Mouse (Mus musculus) lung, embryonic 15.5 days (tissue): ENCODE results near the gene Adcy3. TPM values are rescaled to one million over a fixed set of nuclear protein-coding genes. Genes with fewer than 3 reads are reported as not detected.

ENCODE experiments used
- ATAC-seq: fragments of 200-750 bp; cut with Nextera tagmentation; 2 replicates; pipeline ENCODE4 v1.8.0; 2017; ENCODE audit warnings: moderate number of reproducible peaks, borderline replicate concordance; ENCODE audit not compliant: low FRiP score, low TSS enrichment; ENCODE audit errors: extremely low read depth
- H3K27ac ChIP-seq: fragments of 300-500 bp; sonication (generic); 2 replicates; pipeline ENCODE4 v1.5.1; 2015; ENCODE audit warnings: moderate library complexity, mild to moderate bottlenecking, inconsistent platforms
- H3K27me3 ChIP-seq: fragments of 300-500 bp; sonication (generic); 2 replicates; pipeline ENCODE4 v1.6.1; 2015; ENCODE audit warnings: inconsistent platforms
- H3K36me3 ChIP-seq: fragments of 300-500 bp; sonication (generic); 2 replicates; pipeline ENCODE4 v1.6.1; 2015; ENCODE audit warnings: inconsistent platforms
- H3K4me1 ChIP-seq: fragments of 300-500 bp; sonication (generic); 2 replicates; pipeline ENCODE4 v1.6.1; 2015; ENCODE audit warnings: inconsistent platforms
- H3K4me2 ChIP-seq: fragments of 300-500 bp; sonication (generic); 2 replicates; pipeline ENCODE4 v1.6.1; 2015; ENCODE audit warnings: inconsistent platforms, mild to moderate bottlenecking, moderate library complexity
- H3K4me3 ChIP-seq: fragments of 300-500 bp; sonication (generic); 2 replicates; pipeline ENCODE4 v1.5.1; 2015; ENCODE audit warnings: mild to moderate bottlenecking, inconsistent platforms
- H3K9ac ChIP-seq: fragments of 300-500 bp; sonication (generic); 2 replicates; pipeline ENCODE4 v1.6.1; 2015; ENCODE audit warnings: inconsistent platforms
- H3K9me3 ChIP-seq: fragments of 300-500 bp; sonication (generic); 2 replicates; pipeline ENCODE4 v1.6.1; 2016; ENCODE audit warnings: inconsistent platforms
- WGBS: fragments of 180-500 bp; shearing (Covaris S2); methylation state at CpG from one replicate; pipeline ENCODE4 v1.1.7; 2015; 5-methylcytosine and 5-hydroxymethylcytosine counted together
- polyA plus RNA-seq: library from polyadenylated mRNA; unstranded; fragments of >200 nt; fragmentation: Nextera tagmentation; extraction: Ambion mirVana; gene quantifications from 2 replicates; pipeline ENCODE4 v1.2.1, GENCODE M21; 2015

The Adcy3 gene
- 10.9 and 12.2 TPM in 2 replicates for polyA plus RNA-seq

DNA sequence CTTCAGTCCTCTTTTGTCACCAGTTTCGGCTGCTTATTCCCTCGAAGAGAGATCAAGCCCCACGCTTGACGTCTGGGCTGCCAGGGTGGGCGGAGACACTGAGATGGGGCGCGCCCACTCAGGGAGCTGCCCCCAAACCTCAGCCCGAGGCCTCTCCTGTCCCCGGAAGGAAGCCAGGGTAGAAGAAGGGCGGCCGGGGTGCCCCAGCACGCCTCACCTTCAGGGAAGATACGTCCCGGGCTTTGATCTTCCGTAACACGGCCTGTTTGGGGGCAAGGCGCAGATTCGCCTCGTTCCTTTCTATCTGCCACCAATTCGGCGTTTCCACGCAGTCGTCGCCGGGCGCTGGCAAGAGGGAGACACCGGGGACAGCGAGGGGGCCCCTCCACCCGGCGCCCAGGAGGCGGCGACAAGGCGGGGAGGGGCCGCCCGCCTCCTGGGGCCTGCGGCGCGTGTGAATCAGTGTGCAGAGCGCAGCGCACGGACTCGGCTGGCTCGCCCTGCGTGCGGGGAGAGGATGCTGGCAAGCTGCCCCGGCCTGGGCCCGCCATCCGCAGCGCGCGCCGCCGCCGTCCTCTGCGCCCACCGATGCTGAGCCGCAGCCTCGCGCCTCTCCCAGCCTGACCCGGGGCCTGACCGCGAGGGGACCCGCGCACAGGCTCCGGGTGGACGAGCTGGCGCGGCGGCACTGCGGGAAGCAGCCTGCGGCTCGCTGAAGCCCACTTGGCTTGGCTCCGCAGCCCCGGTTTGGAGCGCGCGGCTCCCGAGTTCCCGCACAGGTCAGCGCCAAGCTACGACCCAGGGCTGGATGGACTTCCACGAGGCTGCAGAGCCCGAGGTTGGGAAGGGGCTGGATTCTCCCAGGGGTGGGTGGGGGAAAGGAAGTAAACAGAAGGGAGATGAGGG lies at the start of gene Adcy3:
Gene Adcy3 (plus strand): TSS at position 163 of the 906 bp plus-strand sequence.
- H3K4me1 ChIP-seq, result peaks cover 19% of the 10 kb centered on the region
- H3K9ac ChIP-seq, result peak within 1 kb of the TSS; percentile 54
- peak within 1 kb of the TSS; percentile 49 for H3K27ac ChIP-seq

DNA sequence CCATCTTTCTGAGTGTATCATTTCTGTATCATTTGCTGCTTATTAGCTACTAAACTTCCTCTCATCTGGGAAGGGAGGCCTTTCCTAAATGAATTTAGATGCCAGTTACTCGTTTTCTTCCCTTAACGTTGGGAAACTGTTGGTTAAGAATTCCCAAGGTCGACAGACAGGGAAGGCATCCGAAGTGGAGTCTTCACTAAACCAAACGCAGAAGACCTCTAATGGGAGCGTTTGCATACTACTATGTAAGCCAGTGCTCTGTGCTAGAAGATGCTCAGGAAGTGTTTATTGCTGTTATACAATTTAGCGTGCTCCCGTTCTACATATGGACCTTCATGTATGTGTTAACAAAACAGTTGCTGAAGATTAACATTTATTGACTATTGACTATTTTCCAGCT lies 49.5 kb upstream of the Adcy3 start:
- no peaks in the 10 kb centered on the region for H3K27me3 ChIP-seq
- WGBS, result 57% methylated on average over 8 of the region's 8 CpGs
- peak overlapping the region; percentile 77 for H3K4me2 ChIP-seq
- H3K36me3 ChIP-seq, result peaks cover 13% of the 10 kb centered on the region; the same call in 1 of the 2 replicates
- 0 out of 2 replicates have a peak, but pooled peaks cover 9% of the 10 kb centered on the region for H3K4me1 ChIP-seq
- ATAC-seq, result no peak
- no peaks in the 10 kb centered on the region for H3K9me3 ChIP-seq
- H3K9ac ChIP-seq, result no peak overlapping the region
- no peak overlapping the region for H3K27ac ChIP-seq
- H3K4me3 ChIP-seq, result peak overlapping the region; percentile 56; the same call in 1 of the 2 replicates

More for the DNA sequence above, at the start of gene Adcy3:
- ATAC-seq, result peak; percentile 90
- under 1% methylated on average over 81 of the region's 83 CpGs for WGBS
- no peaks in the 10 kb centered on the region for H3K9me3 ChIP-seq
- H3K4me2 ChIP-seq, result peak within 1 kb of the TSS; percentile 87
- H3K27me3 ChIP-seq, result no peaks in the 10 kb centered on the region; the same call in 1 of the 2 replicates
- H3K4me3 ChIP-seq, result peak within 1 kb of the TSS; percentile 55
- H3K36me3 ChIP-seq, result no peaks in the 10 kb centered on the region

DNA sequence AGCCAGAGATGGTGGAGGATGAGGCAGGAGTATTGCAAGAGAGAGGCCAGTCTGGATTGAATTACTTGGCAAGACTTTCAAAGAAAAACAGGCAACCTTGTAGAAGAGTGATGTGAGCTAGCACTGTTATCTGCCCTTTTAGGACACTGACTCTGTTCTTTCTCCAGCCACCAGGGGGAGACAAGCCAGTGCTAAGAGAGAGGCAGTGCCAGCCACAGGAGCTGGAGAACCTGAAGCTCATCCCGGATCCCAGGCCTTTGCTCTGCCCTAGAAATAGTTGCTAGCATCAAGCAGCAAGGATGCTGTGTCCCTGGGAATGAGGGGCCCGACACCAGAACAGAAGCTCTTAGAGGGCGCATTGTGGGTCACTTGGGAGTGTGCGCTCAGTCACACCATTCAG lies 25.5 kb upstream of the Adcy3 start:
- 64% methylated on average over 4 of the region's 4 CpGs for WGBS
- no peak overlapping the region for H3K4me3 ChIP-seq
- H3K9ac ChIP-seq, result no peak overlapping the region
- no peaks in the 10 kb centered on the region for H3K9me3 ChIP-seq
- peak; percentile 23; the same call in 1 of the 2 replicates for ATAC-seq
- H3K36me3 ChIP-seq, result peaks cover 9% of the 10 kb centered on the region
- H3K27ac ChIP-seq, result no peak overlapping the region
- H3K27me3 ChIP-seq, result no peaks in the 10 kb centered on the region
- H3K4me2 ChIP-seq, result no peak overlapping the region
- no peaks in the 10 kb centered on the region for H3K4me1 ChIP-seq

DNA sequence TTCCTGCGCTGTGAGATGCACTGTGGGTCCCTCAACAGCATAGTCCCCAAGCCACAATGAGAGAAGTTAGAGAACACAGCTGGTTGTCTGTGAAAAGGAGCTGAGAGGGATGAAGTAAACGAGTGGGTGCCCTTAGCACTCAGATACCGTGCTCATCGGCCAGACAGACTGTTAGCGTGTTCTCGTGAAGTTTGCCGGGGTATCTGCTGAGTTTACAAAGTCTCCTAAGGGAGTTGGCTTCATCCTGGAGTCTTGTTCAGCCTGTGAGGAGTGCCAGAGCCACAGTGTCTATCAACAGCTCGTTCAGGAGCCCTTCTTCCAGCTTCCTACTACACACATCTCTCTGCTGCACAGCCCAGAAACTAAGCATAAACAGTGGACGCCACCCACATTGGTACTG lies 16.8 kb upstream of the Adcy3 start:
- no peaks in the 10 kb centered on the region for H3K27me3 ChIP-seq
- peaks cover 4% of the 10 kb centered on the region; the same call in 1 of the 2 replicates for H3K36me3 ChIP-seq
- H3K9me3 ChIP-seq, result no peaks in the 10 kb centered on the region
- H3K27ac ChIP-seq, result peak overlapping the region; percentile 53
- ATAC-seq, result peak; percentile 64; the same call in 1 of the 2 replicates
- H3K9ac ChIP-seq, result no peak overlapping the region
- H3K4me2 ChIP-seq, result no peak overlapping the region
- no peaks in the 10 kb centered on the region; the same call in 1 of the 2 replicates for H3K4me1 ChIP-seq
- no peak overlapping the region for H3K4me3 ChIP-seq
- WGBS, result 55% methylated on average over 9 of the region's 9 CpGs

DNA sequence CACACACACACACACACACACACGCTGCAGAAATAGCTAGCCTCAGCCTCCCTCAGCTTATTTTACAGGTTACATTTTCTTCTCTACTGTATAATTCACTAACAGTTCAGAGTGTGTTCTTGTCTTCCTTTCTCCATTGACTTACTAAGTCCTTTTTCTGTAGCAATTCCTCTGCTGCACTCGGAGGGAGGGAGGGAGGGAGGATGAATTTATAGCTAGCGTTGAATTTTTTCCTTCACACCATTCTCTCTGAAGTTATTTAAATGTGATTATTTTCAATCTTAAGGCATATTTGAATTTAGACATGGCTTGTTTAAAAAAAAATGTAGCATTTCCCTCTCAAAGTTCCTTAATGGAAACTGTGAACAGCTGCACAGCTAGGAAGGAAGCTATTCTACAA lies 15.8 kb upstream of the Adcy3 start:
- Histone ChIP-seq H3K4me3 (no peak overlapping the region), H3K4me2 (no peak overlapping the region), H3K27ac (no peak overlapping the region), H3K4me1 (no peaks in the 10 kb centered on the region; the same call in 1 of the 2 replicates), H3K9me3 (no peaks in the 10 kb centered on the region), H3K27me3 (no peaks in the 10 kb centered on the region), H3K9ac (no peak overlapping the region), H3K36me3 (peaks cover 4% of the 10 kb centered on the region; the same call in 1 of the 2 replicates)
- ATAC-seq, result no peak
- 84% methylated on average over 3 of the region's 3 CpGs for WGBS

DNA sequence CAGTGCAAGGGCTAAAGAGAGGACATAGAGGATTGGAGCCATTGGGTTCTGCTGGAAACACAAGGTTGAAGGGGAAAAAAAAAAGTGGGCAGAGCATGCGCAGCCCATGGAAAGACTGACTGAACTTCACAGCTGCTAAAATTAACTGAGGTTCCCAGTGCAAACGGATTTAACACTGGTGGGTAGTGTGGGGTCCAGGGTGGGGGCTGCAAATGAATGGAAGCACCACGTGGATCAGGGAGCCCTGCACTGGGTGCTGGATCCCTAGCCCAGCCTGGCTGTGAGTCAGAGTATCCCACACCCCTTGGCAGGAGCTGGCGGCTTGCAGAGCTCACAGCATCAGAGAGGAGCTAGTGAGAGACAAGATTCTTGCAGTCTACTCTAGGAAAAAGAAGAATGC lies 15.3 kb upstream of the Adcy3 start:
- no peaks in the 10 kb centered on the region for H3K9me3 ChIP-seq
- no peak overlapping the region for H3K4me3 ChIP-seq
- H3K36me3 ChIP-seq, result peaks cover 4% of the 10 kb centered on the region; the same call in 1 of the 2 replicates
- no peaks in the 10 kb centered on the region for H3K27me3 ChIP-seq
- no peak overlapping the region for H3K4me2 ChIP-seq
- 67% methylated on average over 4 of the region's 4 CpGs for WGBS
- H3K9ac ChIP-seq, result no peak overlapping the region
- no peaks in the 10 kb centered on the region; the same call in 1 of the 2 replicates for H3K4me1 ChIP-seq
- no peak for ATAC-seq
- H3K27ac ChIP-seq, result no peak overlapping the region

DNA sequence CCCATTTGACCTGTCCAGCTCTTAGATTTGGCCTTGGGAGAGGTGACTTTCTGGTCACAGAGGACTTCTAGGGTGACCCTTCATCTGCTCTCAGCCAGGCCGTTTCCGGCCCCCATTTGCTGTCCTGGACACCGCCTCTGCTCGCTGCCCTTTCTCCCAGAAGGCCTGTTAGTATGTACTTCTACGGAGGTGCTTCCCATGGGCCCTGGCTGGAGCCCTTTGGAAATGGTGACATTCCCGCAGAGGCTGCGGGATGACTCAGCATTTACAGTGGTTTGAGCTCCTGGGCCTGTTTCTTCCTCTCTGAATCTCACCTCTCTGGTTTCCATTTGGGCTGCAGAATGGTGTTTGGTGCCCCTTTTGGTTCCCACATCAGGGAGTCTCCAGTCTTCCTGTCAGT lies 5.6 kb upstream of the Adcy3 start:
- Histone ChIP-seq H3K9me3 (no peaks in the 10 kb centered on the region), H3K27ac (no peak overlapping the region), H3K9ac (no peak overlapping the region), H3K4me2 (no peak overlapping the region), H3K27me3 (no peaks in the 10 kb centered on the region; the same call in 1 of the 2 replicates), H3K4me3 (no peak overlapping the region), H3K36me3 (no peaks in the 10 kb centered on the region), H3K4me1 (no peaks in the 10 kb centered on the region)
- WGBS, result 68% methylated on average over 7 of the region's 7 CpGs
- ATAC-seq, result no peak

DNA sequence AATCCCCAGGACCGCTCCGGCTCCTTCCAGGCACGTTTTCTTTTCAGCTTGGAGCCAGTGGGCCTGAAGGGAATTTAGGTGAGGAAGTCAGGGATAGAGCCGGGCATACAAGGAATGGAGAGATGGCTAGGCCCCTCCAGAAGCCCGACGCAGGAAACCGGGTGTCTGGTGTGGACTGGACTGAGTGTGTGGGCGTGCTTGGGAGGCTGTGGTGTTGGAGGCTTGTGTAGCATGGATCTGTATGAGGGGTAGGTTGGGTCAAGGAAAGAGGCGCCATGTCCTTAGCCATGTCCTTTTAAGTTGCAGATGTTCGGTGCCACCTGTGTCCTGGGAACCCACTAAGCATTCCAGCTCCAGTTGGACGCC lies 927 bp downstream of the Adcy3 start:
- WGBS, result 18% methylated on average over 11 of the region's 11 CpGs
- H3K4me3 ChIP-seq, result peak overlapping the region; percentile 55
- no peaks in the 10 kb centered on the region for H3K9me3 ChIP-seq
- peak overlapping the region; percentile 54 for H3K9ac ChIP-seq
- peaks cover 19% of the 10 kb centered on the region for H3K4me1 ChIP-seq
- H3K4me2 ChIP-seq, result peak overlapping the region; percentile 87
- peak; percentile 8; the same call in 1 of the 2 replicates for ATAC-seq
- no peaks in the 10 kb centered on the region; the same call in 1 of the 2 replicates for H3K27me3 ChIP-seq
- no peaks in the 10 kb centered on the region for H3K36me3 ChIP-seq
- peak overlapping the region; percentile 49 for H3K27ac ChIP-seq

DNA sequence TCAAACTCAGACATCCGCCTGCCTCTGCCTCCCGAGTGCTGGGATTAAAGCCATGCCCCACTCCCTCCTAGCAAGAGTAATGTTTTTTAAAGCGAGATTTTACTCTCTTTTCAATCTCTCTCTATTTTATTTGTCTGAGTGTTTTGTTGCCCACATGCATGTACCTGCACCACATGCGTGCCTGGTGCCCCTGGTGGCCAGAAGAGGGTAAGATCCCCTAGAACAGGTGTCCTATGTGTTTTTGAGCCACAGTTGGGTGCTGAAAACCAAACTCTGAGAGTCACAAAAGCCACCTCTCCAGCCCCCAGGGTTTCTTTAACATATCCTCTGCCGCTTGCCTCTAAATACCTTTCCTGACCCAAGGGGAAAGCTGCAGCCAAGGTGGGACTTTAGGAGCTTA lies 10.3 kb downstream of the Adcy3 start:
- no peak overlapping the region for H3K9ac ChIP-seq
- no peak overlapping the region for H3K27ac ChIP-seq
- no peak overlapping the region for H3K4me3 ChIP-seq
- 0 out of 2 replicates have a peak, but pooled peaks cover 4% of the 10 kb centered on the region for H3K4me1 ChIP-seq
- H3K36me3 ChIP-seq, result no peaks in the 10 kb centered on the region
- no peak overlapping the region for H3K4me2 ChIP-seq
- H3K27me3 ChIP-seq, result no peaks in the 10 kb centered on the region
- H3K9me3 ChIP-seq, result no peaks in the 10 kb centered on the region
- 86% methylated on average over 5 of the region's 5 CpGs for WGBS
- ATAC-seq, result no peak

DNA sequence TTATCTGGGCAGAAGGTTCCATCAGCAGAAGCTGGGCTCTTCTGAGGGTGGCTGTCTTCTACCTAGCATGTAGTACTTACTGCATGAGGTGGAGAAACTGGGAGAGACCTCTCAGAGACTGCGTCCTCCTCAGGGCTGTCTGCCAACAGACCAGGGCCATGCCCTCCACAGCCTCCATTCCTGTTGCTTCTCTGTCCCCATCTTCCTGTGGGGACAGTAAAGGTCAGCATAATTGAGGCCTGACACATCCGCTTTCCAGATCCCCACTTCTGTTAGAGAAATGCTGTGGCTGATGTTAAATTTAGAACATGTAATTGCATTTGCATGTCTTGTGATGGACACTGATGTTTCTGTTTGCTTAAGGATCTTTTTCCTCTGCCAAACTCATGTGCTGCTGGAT lies 18.0 kb downstream of the Adcy3 start:
- H3K4me2 ChIP-seq, result no peak overlapping the region
- no peak overlapping the region for H3K4me3 ChIP-seq
- no peak overlapping the region for H3K27ac ChIP-seq
- no peaks in the 10 kb centered on the region for H3K4me1 ChIP-seq
- H3K36me3 ChIP-seq, result no peaks in the 10 kb centered on the region
- H3K9ac ChIP-seq, result no peak overlapping the region
- 78% methylated on average over 2 of the region's 2 CpGs for WGBS
- H3K27me3 ChIP-seq, result no peaks in the 10 kb centered on the region
- no peaks in the 10 kb centered on the region for H3K9me3 ChIP-seq
- no peak for ATAC-seq

DNA sequence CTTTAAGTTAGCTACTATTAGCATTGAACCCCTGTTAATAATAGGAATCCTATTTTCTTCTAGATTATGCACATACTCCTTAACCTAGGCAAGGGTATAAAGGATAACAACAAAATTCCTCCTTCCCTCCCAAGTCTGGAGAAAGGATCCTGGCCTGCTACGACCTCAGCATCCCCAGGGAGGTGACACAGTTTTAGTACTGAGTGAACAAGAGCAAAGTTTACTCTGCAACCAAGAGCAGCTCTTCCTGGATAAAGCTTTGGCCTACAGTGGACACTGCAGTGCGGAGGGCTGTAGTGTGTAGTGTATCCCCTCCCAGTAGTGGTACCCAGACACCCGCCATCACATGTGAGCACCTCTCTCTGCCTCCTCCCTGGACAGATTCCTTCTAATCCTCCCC lies 19.1 kb downstream of the Adcy3 start:
- H3K4me1 ChIP-seq, result no peaks in the 10 kb centered on the region
- H3K27me3 ChIP-seq, result no peaks in the 10 kb centered on the region
- no peak overlapping the region for H3K4me2 ChIP-seq
- no peak overlapping the region for H3K27ac ChIP-seq
- H3K36me3 ChIP-seq, result no peaks in the 10 kb centered on the region
- H3K9ac ChIP-seq, result no peak overlapping the region
- H3K9me3 ChIP-seq, result no peaks in the 10 kb centered on the region
- 78% methylated on average over 3 of the region's 3 CpGs for WGBS
- no peak for ATAC-seq
- no peak overlapping the region for H3K4me3 ChIP-seq

DNA sequence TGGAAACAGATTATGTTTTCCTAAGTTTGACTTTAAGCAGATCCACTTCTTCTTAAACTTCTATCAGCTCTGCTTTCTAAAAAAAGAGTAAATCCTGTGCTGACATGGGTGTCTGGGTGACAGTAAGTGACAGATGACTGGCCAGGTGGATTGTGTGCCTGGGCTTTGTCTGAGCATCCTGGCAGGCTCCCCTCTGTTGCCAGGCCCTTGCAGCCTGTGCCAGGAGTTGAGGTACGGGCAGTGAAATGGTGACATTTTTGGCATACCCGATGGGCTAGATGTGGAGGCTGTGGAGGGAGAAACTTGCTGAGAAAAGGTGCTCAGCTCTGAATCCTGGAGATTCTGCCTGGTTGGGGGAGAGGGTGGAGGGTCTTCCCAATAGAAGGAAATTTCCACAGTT lies 24.6 kb downstream of the Adcy3 start:
- Histone ChIP-seq H3K27me3 (no peaks in the 10 kb centered on the region), H3K4me1 (peaks cover 6% of the 10 kb centered on the region; the same call in 1 of the 2 replicates), H3K27ac (no peak overlapping the region), H3K9me3 (no peaks in the 10 kb centered on the region), H3K36me3 (no peaks in the 10 kb centered on the region), H3K4me2 (no peak overlapping the region), H3K9ac (no peak overlapping the region), H3K4me3 (no peak overlapping the region)
- no peak for ATAC-seq
- 69% methylated on average over 2 of the region's 2 CpGs for WGBS
